Mouse (Mus musculus): ENCODE data around the gene Mdm2.

GRCm38 (mm10) chr10:117651587-117652377 lies 58.8 kb downstream of the Mdm2 start:
- TF ChIP-seq CTCF (IDR thresholded peaks at IDR 0.05; ENCODE audit: low read depth): no peak
- no peak for TF ChIP-seq EP300 (IDR thresholded peaks at IDR 0.05; ENCODE audit: low read depth)
